Mouse (Mus musculus): ENCODE measurements around the gene Tcam1. TPM values are rescaled to one million over a fixed set of nuclear protein-coding genes. Genes with fewer than 3 reads are reported as not detected.
"Not testable (repeated sequence)": the region's sequence is repeated elsewhere in the genome, so short reads cannot be mapped to it uniquely, and the experiment has no call there.

Gene Tcam1
- total RNA-seq (2015; ENCODE audit: low replicate concordance), result not detected in 2 replicates
- not detected in 2 replicates for total RNA-seq (2017; ENCODE audit: low replicate concordance)

- ATAC-seq (replicated peaks; ENCODE audit: low FRiP score, poor library complexity, severe bottlenecking), result peak; percentile 43
These were observed at the start of gene Tcam1 for GRCm38 (mm10) chr11:106276454-106276853. Tcam1 (plus strand) TSS chr11:106276672.

- not testable (repeated sequence) for ATAC-seq (replicated peaks; ENCODE audit: low FRiP score, poor library complexity, severe bottlenecking)
These were observed 42.5 kb upstream of the Tcam1 start for GRCm38 (mm10) chr11:106233978-106234377.

GRCm38 (mm10) chr11:106246834-106247233 lies 29.6 kb upstream of the Tcam1 start:
- no peak for ATAC-seq (replicated peaks; ENCODE audit: low FRiP score, poor library complexity, severe bottlenecking)

DNA sequence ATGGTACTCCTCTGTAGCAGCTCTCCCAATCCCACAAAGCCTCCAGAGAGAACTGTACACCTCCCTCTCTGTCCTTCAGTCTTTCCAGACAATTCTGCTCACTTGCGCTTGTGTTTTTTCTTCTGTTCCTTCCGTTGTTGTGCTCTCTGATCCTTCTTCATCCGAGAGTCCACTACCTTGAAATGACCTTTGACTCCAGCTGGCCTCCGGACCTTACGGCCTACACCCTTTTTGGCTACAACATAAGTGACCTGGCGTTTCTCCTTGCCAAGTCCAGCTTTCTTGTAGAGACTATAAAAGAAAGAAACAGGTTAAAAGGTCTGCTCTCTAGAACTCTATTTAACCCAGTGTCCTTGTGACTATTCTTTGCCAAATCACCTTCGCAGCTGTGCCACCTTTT lies 27.1 kb upstream of the Tcam1 start:
- no peak for ATAC-seq (replicated peaks; ENCODE audit: low FRiP score, poor library complexity, severe bottlenecking)

DNA sequence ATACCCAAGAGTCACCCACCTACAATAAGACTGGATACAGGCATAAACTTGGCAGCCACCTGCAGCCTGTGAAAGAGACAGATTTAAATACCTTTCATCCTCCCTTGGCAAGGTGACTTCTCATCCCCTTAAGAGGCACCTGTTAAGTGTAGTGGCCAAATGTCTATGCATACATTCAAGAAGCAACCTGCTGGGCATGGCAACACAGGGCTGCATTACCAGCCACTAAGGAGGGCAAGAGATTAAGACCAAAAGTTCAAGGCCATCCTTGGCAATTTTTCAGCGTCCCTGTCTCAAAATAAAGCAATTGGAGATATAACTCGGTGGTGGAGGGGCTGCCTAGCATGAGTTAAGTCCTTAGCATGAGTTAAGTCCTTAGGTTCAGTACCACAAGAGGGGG lies 21.7 kb upstream of the Tcam1 start:
- no peak for ATAC-seq (replicated peaks; ENCODE audit: low FRiP score, poor library complexity, severe bottlenecking)

DNA sequence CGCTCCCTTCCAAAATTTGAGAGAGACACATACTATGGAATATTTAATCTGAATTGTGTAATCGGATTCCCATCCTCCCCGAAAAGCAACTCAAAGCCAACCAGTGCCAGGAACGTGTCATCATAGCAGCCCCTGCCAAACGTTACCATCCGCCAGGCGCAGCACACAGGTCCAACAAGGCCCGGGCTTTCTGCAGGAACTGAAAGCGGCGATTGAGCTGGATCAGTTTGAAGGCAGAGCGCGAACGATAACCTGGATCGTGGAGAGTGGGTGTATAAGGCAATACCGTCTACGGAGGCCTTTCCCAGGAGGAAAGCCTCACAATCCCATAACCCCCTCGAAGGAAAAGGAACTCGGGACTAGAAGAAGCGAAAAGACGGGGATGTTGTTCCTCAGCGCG lies 21.3 kb upstream of the Tcam1 start:
- ATAC-seq (replicated peaks; ENCODE audit: low FRiP score, poor library complexity, severe bottlenecking), result 0 out of 2 replicates have a peak, but pooled peaks have one; percentile 0

DNA sequence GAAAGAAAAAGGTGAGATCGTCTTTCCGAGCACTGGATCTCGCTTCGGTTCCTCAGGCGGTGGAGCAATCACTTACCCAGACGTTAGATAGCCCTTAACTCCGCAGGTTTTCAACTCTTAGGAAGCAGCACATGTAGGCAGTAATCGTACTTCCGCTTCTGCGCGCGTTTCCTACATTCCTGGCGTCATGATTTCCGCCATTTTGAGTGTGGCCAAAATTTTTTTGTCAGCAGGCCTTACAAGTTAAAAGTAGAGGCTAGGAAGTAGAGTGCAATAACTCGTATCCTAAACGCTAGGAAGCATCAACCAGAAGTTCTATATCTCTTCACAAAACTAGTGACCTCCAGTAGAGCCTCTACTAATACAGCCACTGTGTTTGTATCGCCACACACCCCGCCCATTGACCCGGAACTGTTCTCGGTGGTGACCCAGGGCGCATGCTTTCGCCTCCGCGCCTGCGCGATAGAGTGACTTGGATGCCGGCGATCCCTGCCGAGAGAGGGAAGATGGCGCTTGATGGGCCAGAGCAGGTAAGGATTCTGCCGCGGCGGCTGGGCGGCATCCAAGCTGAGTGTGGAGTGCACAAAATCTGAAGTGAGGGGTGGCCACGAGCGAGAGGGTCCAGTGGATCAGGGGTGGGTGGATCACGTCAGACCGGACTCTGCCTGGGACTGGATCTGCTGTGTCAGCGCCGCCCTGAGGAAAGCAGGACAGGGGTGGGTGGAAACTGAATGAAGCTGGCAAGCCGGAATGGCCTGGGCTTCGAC lies 20.6 kb upstream of the Tcam1 start, which contains the start of the genes Ftsj3 and Psmc5:
Gene Ftsj3 (minus strand): TSS at position 395 of the 767 bp plus-strand sequence.
Gene Psmc5 (plus strand): TSS at position 470 of the 767 bp plus-strand sequence.
- ATAC-seq (replicated peaks; ENCODE audit: low FRiP score, poor library complexity, severe bottlenecking), result peak; percentile 97

GRCm38 (mm10) chr11:106256775-106257174 lies 19.7 kb upstream of the Tcam1 start:
- no peak for ATAC-seq (replicated peaks; ENCODE audit: low FRiP score, poor library complexity, severe bottlenecking)

DNA sequence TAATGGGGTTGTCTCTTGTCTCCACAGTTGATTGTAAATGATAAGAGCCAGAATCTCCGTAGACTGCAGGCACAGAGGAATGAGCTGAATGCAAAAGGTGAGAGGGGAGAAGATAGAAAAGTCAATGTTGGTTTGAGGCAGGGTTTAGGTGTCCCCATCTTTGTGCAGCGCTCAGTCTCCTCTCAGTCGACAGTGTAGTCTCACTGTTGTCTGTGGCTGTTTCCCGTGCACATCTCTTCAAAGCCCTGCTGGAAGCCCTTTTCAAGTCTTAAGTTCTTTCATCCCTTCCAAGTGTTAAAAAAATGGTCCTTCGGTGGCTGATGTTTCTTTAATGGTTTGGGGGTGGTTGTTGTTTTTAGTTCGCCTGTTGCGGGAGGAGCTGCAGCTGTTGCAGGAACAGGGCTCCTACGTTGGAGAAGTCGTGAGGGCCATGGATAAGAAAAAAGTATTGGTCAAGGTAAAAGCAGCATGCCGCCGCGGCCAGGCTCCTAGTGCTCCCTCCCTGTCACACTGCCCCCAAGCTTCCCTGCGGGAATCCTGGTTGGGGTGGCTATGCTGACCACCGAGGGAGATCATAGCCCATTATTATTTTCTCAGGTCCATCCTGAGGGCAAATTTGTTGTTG lies 15.5 kb upstream of the Tcam1 start:
- no peak for ATAC-seq (replicated peaks; ENCODE audit: low FRiP score, poor library complexity, severe bottlenecking)

- ATAC-seq (replicated peaks; ENCODE audit: low FRiP score, poor library complexity, severe bottlenecking), result no peak
These were observed 12.5 kb upstream of the Tcam1 start for GRCm38 (mm10) chr11:106263963-106264362.

DNA sequence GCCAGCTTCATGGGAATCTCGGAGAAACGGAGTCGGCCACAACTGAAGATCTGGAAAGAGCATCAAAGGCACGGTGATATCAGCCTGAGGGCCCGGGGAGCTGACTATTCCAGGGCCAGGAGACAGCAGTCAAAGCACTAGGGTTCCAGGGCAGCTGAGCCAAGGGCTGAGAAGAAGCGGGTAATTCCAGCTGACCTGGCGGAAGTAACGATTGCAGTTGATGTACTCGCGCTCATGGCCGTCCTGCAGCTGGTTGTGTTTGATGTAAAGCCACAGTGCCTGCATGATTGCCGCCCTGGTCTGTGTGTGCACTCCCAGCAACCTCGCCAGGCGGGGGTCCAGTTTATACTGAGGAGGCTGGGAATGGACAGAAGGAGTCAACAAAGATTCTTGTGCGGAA lies 11.5 kb upstream of the Tcam1 start:
- ATAC-seq (replicated peaks; ENCODE audit: low FRiP score, poor library complexity, severe bottlenecking), result no peak

DNA sequence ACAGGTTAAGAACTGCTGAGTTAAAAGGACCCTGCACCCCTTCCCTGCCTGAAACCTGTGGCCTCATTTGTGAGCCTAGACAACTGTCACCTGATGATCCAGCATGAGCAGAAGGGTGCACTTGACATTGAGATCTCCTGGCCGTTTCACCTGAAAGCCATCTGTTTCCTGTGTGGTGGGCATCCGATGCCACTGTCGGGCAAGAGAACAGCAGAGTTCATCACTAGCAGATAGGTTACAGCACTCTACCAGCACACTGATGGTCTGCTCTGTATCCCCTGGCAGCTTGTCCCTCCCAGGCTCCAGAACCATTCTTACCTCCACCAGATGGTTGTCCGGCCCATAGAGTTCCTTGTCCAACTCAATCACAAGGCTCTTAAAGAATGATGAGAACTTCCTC lies 10.9 kb upstream of the Tcam1 start:
- ATAC-seq (replicated peaks; ENCODE audit: low FRiP score, poor library complexity, severe bottlenecking), result no peak

- ATAC-seq (replicated peaks; ENCODE audit: low FRiP score, poor library complexity, severe bottlenecking), result no peak
These were observed 10.0 kb upstream of the Tcam1 start for GRCm38 (mm10) chr11:106266431-106266830.

- no peak for ATAC-seq (replicated peaks; ENCODE audit: low FRiP score, poor library complexity, severe bottlenecking)
These were observed 9.1 kb upstream of the Tcam1 start for GRCm38 (mm10) chr11:106267311-106267852.

GRCm38 (mm10) chr11:106267871-106268270 lies 8.6 kb upstream of the Tcam1 start:
- ATAC-seq (replicated peaks; ENCODE audit: low FRiP score, poor library complexity, severe bottlenecking), result no peak

- ATAC-seq (replicated peaks; ENCODE audit: low FRiP score, poor library complexity, severe bottlenecking), result no peak
These were observed 8.0 kb upstream of the Tcam1 start for GRCm38 (mm10) chr11:106268326-106269059.

DNA sequence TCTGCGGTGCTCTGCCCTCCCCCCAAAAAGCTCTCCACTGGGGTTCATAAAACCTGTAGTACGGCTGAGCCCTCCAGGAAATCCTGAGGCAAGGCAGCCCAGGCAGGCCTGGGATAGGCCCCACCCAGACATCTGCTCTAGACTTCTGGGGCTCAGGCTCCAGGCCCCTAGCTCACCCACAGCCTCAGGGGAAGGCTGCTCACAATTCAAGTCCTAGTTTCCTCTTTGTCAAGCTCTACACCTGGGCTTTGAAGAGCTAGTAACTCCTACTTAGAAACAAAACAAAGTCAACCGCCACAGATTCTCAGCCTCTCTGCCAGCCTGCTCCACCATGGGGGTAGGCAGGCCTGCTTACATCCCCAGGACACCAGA lies 7.4 kb upstream of the Tcam1 start:
- ATAC-seq (replicated peaks; ENCODE audit: low FRiP score, poor library complexity, severe bottlenecking), result no peak

- ATAC-seq (replicated peaks; ENCODE audit: low FRiP score, poor library complexity, severe bottlenecking), result no peak
These were observed 5.2 kb upstream of the Tcam1 start for GRCm38 (mm10) chr11:106271131-106271793.

DNA sequence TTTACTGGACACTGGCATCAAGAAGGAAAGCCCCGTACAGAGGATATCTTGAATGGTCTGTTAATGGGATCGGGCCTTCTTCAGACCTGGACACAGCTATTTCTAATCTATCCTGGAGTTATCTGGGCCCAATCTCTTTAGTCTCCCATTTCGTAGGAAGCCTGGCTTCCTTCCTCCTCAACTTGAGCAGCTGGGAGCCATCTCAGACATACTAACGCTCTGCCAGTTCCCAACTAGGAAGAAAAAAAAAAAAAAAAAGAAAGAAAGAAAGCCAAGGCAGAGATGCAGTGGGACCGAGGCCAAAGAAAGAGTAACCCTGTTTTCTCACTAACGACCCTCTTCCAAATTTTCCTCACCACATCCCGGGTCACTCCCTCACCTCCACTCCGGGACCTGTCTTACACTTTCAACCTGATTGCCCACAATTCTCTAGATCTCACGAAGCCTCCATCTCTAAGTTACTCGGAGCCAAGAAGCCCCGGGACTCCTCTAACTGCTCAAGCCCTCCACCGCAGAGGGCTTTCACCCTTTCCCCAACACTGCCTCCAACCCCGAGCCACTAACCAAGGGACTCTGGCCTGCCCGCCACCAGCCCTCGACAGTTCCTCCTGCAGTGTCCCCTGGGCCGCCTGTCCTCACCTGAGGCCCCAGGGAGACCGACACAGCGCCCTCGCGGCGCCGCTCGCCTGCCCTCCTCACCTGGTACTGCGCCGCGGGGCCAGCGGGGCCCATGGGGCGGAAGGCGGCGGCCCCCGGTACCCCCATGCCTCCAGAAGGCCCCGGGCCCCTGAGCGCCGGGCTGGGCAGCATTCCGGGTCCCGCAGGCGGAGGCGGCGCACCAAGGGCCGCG lies 4.5 kb upstream of the Tcam1 start:
- ATAC-seq (replicated peaks; ENCODE audit: low FRiP score, poor library complexity, severe bottlenecking), result peak; percentile 46
